Mouse (Mus musculus) intestine, embryonic 16.5 days (tissue): ENCODE results near the gene Gaa. TPM values are rescaled to one million over a fixed set of nuclear protein-coding genes. Genes with fewer than 3 reads are reported as not detected.

Source experiments
- polyA plus RNA-seq: library from polyadenylated mRNA; unstranded; fragments of >200 nt; fragmentation: Nextera tagmentation; extraction: Ambion mirVana; gene quantifications from 2 replicates; pipeline ENCODE4 v1.2.1, GENCODE M21; 2015

Gaa gene
- polyA plus RNA-seq, 1 experiment from 2014 or later, result 90.5 TPM

Other genes with a start within 250 kb of the Gaa start
- gene Cbx2, start 244.9 kb upstream of the Gaa start, polyA plus RNA-seq, result 17.8 and 18.1 TPM in 2 replicates
- gene Cbx8, start 226.9 kb upstream of the Gaa start, polyA plus RNA-seq, result 8.1 and 8.5 TPM in 2 replicates
- gene Cbx4, start 181.7 kb upstream of the Gaa start, polyA plus RNA-seq, result 9.3 and 10.0 TPM in 2 replicates
- gene Tbc1d16, start 39.4 kb upstream of the Gaa start, polyA plus RNA-seq, result 11.0 and 12.7 TPM in 2 replicates
- 1.4 and 2.8 TPM in 2 replicates for gene Ccdc40, start 39.3 kb upstream of the Gaa start, polyA plus RNA-seq
- 306 and 335 TPM in 2 replicates for gene Eif4a3, start 32.2 kb downstream of the Gaa start, polyA plus RNA-seq
- gene Card14, start 39.9 kb downstream of the Gaa start, polyA plus RNA-seq, result 8.5 and 10.5 TPM in 2 replicates
- gene Sgsh, start 87.6 kb downstream of the Gaa start, polyA plus RNA-seq, result 8.2 and 8.3 TPM in 2 replicates
- 9.0 and 10.5 TPM in 2 replicates for gene Slc26a11, start 87.7 kb downstream of the Gaa start, polyA plus RNA-seq
- 7.0 and 7.5 TPM in 2 replicates for gene Rnf213, start 125.2 kb downstream of the Gaa start, polyA plus RNA-seq
- 15.1 and 15.2 TPM in 2 replicates for gene Endov, start 223.5 kb downstream of the Gaa start, polyA plus RNA-seq